Mouse (Mus musculus): Measurements from ENCODE around the gene Tmco5b. TPM values are rescaled to one million over a fixed set of nuclear protein-coding genes. Genes with fewer than 3 reads are reported as not detected.

Gene Tmco5b
- total and polyA plus RNA-seq, 3 experiments, result not detected

- ATAC-seq (ENCODE audit: extremely low read depth, insufficient number of reproducible peaks, low FRiP score, poor library complexity, severe bottlenecking), result no peak
- Histone ChIP-seq H3K4me3 (ENCODE audit: low read depth, low read length) (no peak overlapping the region), H3K4me1 (ENCODE audit: insufficient read depth, low read depth, low read length) (no peaks in the 10 kb centered on the region), H3K36me3 (replicated peaks) (no peaks in the 10 kb centered on the region), H3K27me3 (ENCODE audit: insufficient read depth, low read length) (no peaks in the 10 kb centered on the region), H3K9me3 (replicated peaks) (peaks cover 12% of the 10 kb centered on the region)
- DNase-seq (ENCODE audit: low spot score), result no peak
- TF ChIP-seq GATA2 (IDR thresholded peaks at IDR 0.05; ENCODE audit: borderline replicate concordance, low read depth, low read length) (no peak), TAL1 (conservative IDR thresholded peaks at IDR 0.05; ENCODE audit: low read depth, low read length) (no peak), POLR2AphosphoS5 (IDR thresholded peaks at IDR 0.05; ENCODE audit: insufficient replicate concordance, low read depth, low read length) (no peak), CTCF (IDR thresholded peaks at IDR 0.05; ENCODE audit: low read depth, low read length) (no peak), GATA1 (IDR thresholded peaks at IDR 0.05; ENCODE audit: borderline replicate concordance, low read length) (no peak)
Observed at GRCm38 (mm10) chr2:113311211-113311610, 25.7 kb downstream of the Tmco5b start.

DNA sequence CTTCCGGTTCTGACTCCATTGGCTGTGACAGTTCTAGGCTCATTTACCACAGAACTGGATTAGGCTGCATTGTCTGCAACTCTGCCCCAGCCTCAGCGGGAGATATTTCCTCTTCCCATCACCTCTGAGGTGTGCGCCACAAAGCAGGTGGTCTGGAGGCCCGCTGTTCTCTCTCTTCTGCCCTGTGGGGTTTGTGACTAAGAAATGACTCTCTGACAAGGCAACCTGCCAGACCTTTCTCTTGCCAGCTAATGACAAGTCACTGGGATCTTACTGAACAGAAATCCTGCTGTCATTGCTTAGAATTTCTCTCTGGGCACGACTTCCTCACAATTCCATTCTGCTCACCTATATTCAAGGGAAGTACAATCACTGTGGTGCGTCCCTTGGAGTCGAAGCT, 37.5 kb downstream of the Tmco5b start:
- no peaks in the 10 kb centered on the region for H3K36me3 ChIP-seq (replicated peaks)
- H3K9me3 ChIP-seq (replicated peaks), result peaks cover 36% of the 10 kb centered on the region
- H3K4me1 ChIP-seq (ENCODE audit: insufficient read depth, low read depth, low read length), result no peaks in the 10 kb centered on the region
- H3K4me3 ChIP-seq (ENCODE audit: low read depth, low read length), result no peak overlapping the region
- no peaks in the 10 kb centered on the region for H3K27me3 ChIP-seq (ENCODE audit: insufficient read depth, low read length)
- DNase-seq (ENCODE audit: low spot score) (no peak), ATAC-seq (ENCODE audit: extremely low read depth, insufficient number of reproducible peaks, low FRiP score, poor library complexity, severe bottlenecking) (no peak)
- TF ChIP-seq TAL1 (conservative IDR thresholded peaks at IDR 0.05; ENCODE audit: low read depth, low read length) (no peak), CTCF (IDR thresholded peaks at IDR 0.05; ENCODE audit: low read depth, low read length) (no peak), POLR2AphosphoS5 (IDR thresholded peaks at IDR 0.05; ENCODE audit: insufficient replicate concordance, low read depth, low read length) (no peak), GATA2 (IDR thresholded peaks at IDR 0.05; ENCODE audit: borderline replicate concordance, low read depth, low read length) (no peak), GATA1 (IDR thresholded peaks at IDR 0.05; ENCODE audit: borderline replicate concordance, low read length) (no peak)

DNA sequence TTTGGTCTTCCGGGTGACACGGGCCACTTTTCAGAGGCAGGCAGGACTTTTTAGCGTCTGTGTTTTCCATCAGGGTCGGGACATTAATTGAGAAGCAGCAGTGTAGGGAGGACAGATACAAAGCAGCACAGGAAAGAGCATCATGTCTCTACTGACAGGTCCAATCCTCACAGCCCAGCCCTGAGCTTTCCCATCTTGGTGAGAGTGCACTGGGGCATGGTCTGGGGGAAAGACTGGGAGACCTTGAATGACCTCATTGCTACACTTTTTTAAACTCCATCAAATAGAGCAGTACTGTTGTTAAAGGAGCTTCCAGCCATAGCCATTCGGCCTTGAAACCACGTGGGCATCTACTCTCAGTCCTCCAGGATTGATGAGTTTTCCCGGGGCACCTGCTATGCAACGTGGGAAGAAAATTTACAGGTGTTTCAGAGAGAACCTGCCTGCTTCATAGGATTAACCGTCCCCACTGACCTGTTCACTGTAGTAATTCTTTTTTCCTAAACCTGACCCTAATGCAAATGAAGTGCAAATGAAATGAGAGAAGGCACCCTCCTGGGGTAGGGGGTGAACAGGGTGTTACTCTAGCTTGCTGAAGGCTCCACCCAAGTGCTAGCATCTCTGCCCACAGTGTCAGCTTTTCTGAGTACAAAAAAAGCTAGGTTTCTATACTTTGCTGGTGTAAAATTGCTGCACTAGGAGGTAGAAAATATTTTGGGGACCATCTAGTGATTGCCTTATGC, 48.4 kb downstream of the Tmco5b start:
- no peaks in the 10 kb centered on the region for H3K27me3 ChIP-seq (ENCODE audit: insufficient read depth, low read length)
- no peak for DNase-seq (ENCODE audit: low spot score)
- ATAC-seq (ENCODE audit: extremely low read depth, insufficient number of reproducible peaks, low FRiP score, poor library complexity, severe bottlenecking), result no peak

GRCm38 (mm10) chr2:113335561-113336294, 50.2 kb downstream of the Tmco5b start:
- DNase-seq (ENCODE audit: low spot score) (no peak), ATAC-seq (ENCODE audit: extremely low read depth, insufficient number of reproducible peaks, low FRiP score, poor library complexity, severe bottlenecking) (no peak)
- Histone ChIP-seq H3K4me3 (ENCODE audit: low read depth, low read length) (no peak overlapping the region), H3K36me3 (replicated peaks) (no peaks in the 10 kb centered on the region), H3K9me3 (replicated peaks) (peaks cover 18% of the 10 kb centered on the region), H3K27me3 (ENCODE audit: insufficient read depth, low read length) (no peaks in the 10 kb centered on the region), H3K4me1 (ENCODE audit: insufficient read depth, low read depth, low read length) (no peaks in the 10 kb centered on the region)
- TF ChIP-seq CTCF (IDR thresholded peaks at IDR 0.05; ENCODE audit: low read depth, low read length) (no peak), GATA2 (IDR thresholded peaks at IDR 0.05; ENCODE audit: borderline replicate concordance, low read depth, low read length) (no peak), TAL1 (conservative IDR thresholded peaks at IDR 0.05; ENCODE audit: low read depth, low read length) (no peak), GATA1 (IDR thresholded peaks at IDR 0.05; ENCODE audit: borderline replicate concordance, low read length) (no peak), POLR2AphosphoS5 (IDR thresholded peaks at IDR 0.05; ENCODE audit: insufficient replicate concordance, low read depth, low read length) (no peak)

More for the DNA sequence above, 48.4 kb downstream of the Tmco5b start:
- H3K4me3 ChIP-seq (ENCODE audit: low read depth, low read length), result no peak overlapping the region
- no peaks in the 10 kb centered on the region for H3K4me1 ChIP-seq (ENCODE audit: insufficient read depth, low read depth, low read length)
- no peaks in the 10 kb centered on the region for H3K36me3 ChIP-seq (replicated peaks)
- H3K9me3 ChIP-seq (replicated peaks), result peaks cover 20% of the 10 kb centered on the region
- no peak for TF ChIP-seq CTCF (IDR thresholded peaks at IDR 0.05; ENCODE audit: low read depth, low read length)
- no peak for TF ChIP-seq GATA2 (IDR thresholded peaks at IDR 0.05; ENCODE audit: borderline replicate concordance, low read depth, low read length)
- no peak for TF ChIP-seq TAL1 (conservative IDR thresholded peaks at IDR 0.05; ENCODE audit: low read depth, low read length)
- no peak for TF ChIP-seq POLR2AphosphoS5 (IDR thresholded peaks at IDR 0.05; ENCODE audit: insufficient replicate concordance, low read depth, low read length)
- TF ChIP-seq GATA1 (IDR thresholded peaks at IDR 0.05; ENCODE audit: borderline replicate concordance, low read length), result no peak

DNA sequence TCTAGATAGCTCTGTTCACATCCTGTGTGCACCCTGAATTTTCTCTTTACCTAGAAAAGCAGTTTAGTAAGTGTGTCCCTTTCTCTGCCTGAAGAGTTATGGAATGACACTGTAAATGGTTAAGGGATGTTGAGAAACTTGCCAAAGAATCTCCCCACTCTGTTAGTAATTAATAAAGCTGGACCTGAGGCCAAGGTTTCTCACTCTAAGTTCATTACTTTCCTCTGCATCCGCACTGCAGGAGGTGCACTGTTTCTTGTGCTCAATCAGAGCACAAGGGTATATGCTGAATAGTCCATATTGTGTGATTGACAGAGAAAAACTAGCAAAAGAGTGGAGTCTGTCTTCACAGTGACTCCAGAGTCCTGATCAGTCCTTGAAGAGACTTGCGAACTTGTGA, 59.0 kb downstream of the Tmco5b start:
- Histone ChIP-seq H3K4me1 (ENCODE audit: insufficient read depth, low read depth, low read length) (no peaks in the 10 kb centered on the region), H3K27me3 (ENCODE audit: insufficient read depth, low read length) (no peaks in the 10 kb centered on the region), H3K9me3 (replicated peaks) (peaks cover 26% of the 10 kb centered on the region), H3K4me3 (ENCODE audit: low read depth, low read length) (no peak overlapping the region), H3K36me3 (replicated peaks) (no peaks in the 10 kb centered on the region)
- ATAC-seq (ENCODE audit: extremely low read depth, insufficient number of reproducible peaks, low FRiP score, poor library complexity, severe bottlenecking), result no peak
- no peak for DNase-seq (ENCODE audit: low spot score)
- TF ChIP-seq GATA2 (IDR thresholded peaks at IDR 0.05; ENCODE audit: borderline replicate concordance, low read depth, low read length) (no peak), GATA1 (IDR thresholded peaks at IDR 0.05; ENCODE audit: borderline replicate concordance, low read length) (no peak), POLR2AphosphoS5 (IDR thresholded peaks at IDR 0.05; ENCODE audit: insufficient replicate concordance, low read depth, low read length) (no peak), CTCF (IDR thresholded peaks at IDR 0.05; ENCODE audit: low read depth, low read length) (no peak), TAL1 (conservative IDR thresholded peaks at IDR 0.05; ENCODE audit: low read depth, low read length) (no peak)

Other genes with a start within 250 kb of the Tmco5b start
- not detected in 2 replicates for gene Ryr3, start 68.6 kb upstream of the Tmco5b start, total RNA-seq (2014; fragmentation: Nextera tagmentation)
- under 0.01 and 0.33 TPM in 2 replicates for gene Ryr3, start 68.6 kb upstream of the Tmco5b start, total RNA-seq (2017)
- not detected in 2 replicates for gene Ryr3, start 68.6 kb upstream of the Tmco5b start, polyA plus RNA-seq (2012)
- not detected in 2 replicates for gene Fmn1, start 42.0 kb downstream of the Tmco5b start, total RNA-seq (2014; fragmentation: Nextera tagmentation)
- 0.06 and 0.11 TPM in 2 replicates for gene Fmn1, start 42.0 kb downstream of the Tmco5b start, total RNA-seq (2017)
- not detected in 2 replicates for gene Fmn1, start 42.0 kb downstream of the Tmco5b start, polyA plus RNA-seq (2012)